In genomic region chr9:64395238-64395920, GRCm38 (mm10) we compare ENCODE assay signal across 23 mouse cellular contexts. TPM values are rescaled to one million over a fixed set of nuclear protein-coding genes. Genes with fewer than 3 reads are reported as not detected.
DNase-seq lines count a peak whose midpoint lies in the region; ATAC-seq and TF ChIP-seq lines count a peak whose summit lies in the region.
"Had no signal": no experiment of that assay in that cellular context is flagged by ENCODE, and none has a peak within 500 bp of the region (broad histone marks: within the 10 kb centered on the region; RNA-seq: fewer than 3 reads in every experiment).

No protein-coding gene starts in this region.

- no peaks in the 10 kb centered on the region for H3K9me3 ChIP-seq in midbrain, embryonic 11.5 days (ENCODE audit: control insufficient read depth, low read length)
- H3K9me3 ChIP-seq in midbrain, postnatal 0 days (ENCODE audit: low read length) = no peaks in the 10 kb centered on the region
- H3K9me3 ChIP-seq: embryonic facial prominence, embryonic 10.5 days; heart, embryonic 10.5 days; hindbrain, embryonic 10.5 days; limb, embryonic 13.5 days; liver, embryonic 13.5 days; midbrain, embryonic 12.5 days; neural tube, embryonic 15.5 days had no signal

- 69% methylated on average over 7 of the region's 7 CpGs for WGBS in midbrain, embryonic 11.5 days
- WGBS in midbrain, postnatal 0 days = 45% methylated on average over 7 of the region's 7 CpGs

- H3K36me3 ChIP-seq in midbrain, embryonic 11.5 days (ENCODE audit: control insufficient read depth, insufficient read depth, low read length) = no peaks in the 10 kb centered on the region
- no peaks in the 10 kb centered on the region for H3K36me3 ChIP-seq in midbrain, postnatal 0 days (ENCODE audit: insufficient read depth, low read length)
- H3K36me3 ChIP-seq: embryonic facial prominence, embryonic 10.5 days; heart, embryonic 10.5 days; hindbrain, embryonic 10.5 days; limb, embryonic 13.5 days; liver, embryonic 13.5 days; midbrain, embryonic 12.5 days; neural tube, embryonic 15.5 days had no signal

- H3K27ac ChIP-seq in midbrain, embryonic 11.5 days (ENCODE audit: low read depth, low read length) = no peak overlapping the region
- H3K27ac ChIP-seq in midbrain, postnatal 0 days (ENCODE audit: low read depth, low read length) = no peak overlapping the region
- H3K27ac ChIP-seq: embryonic facial prominence, embryonic 10.5 days; hindbrain, embryonic 10.5 days; limb, embryonic 13.5 days; liver, embryonic 13.5 days; midbrain, embryonic 12.5 days; neural tube, embryonic 15.5 days had no signal

- H3K4me3 ChIP-seq in midbrain, embryonic 11.5 days (ENCODE audit: low read depth, low read length) = no peak overlapping the region
- H3K4me3 ChIP-seq in midbrain, postnatal 0 days (ENCODE audit: low read depth, low read length) = no peak overlapping the region
- H3K4me3 ChIP-seq: embryonic facial prominence, embryonic 10.5 days; heart, embryonic 10.5 days; hindbrain, embryonic 10.5 days; limb, embryonic 13.5 days; liver, embryonic 13.5 days; midbrain, embryonic 12.5 days; neural tube, embryonic 15.5 days had no signal

- H3K27me3 ChIP-seq in midbrain, embryonic 11.5 days (ENCODE audit: control insufficient read depth, insufficient read depth, low read length) = no peaks in the 10 kb centered on the region
- no peaks in the 10 kb centered on the region for H3K27me3 ChIP-seq in midbrain, postnatal 0 days (ENCODE audit: insufficient read depth, low read length)

- no peak overlapping the region for H3K9ac ChIP-seq in midbrain, embryonic 11.5 days (ENCODE audit: low read length)
- H3K9ac ChIP-seq in midbrain, postnatal 0 days (replicated peaks; ENCODE audit: low read length, poor library complexity, severe bottlenecking) = no peak overlapping the region
- H3K9ac ChIP-seq: limb, embryonic 13.5 days; liver, embryonic 13.5 days; lung, embryonic 14.5 days; midbrain, embryonic 12.5 days; neural tube, embryonic 15.5 days had no signal

- H3K4me2 ChIP-seq in midbrain, embryonic 11.5 days = no peak overlapping the region
- H3K4me2 ChIP-seq in midbrain, postnatal 0 days (ENCODE audit: low read depth, low read length, poor library complexity, severe bottlenecking) = no peak overlapping the region
- H3K4me2 ChIP-seq: limb, embryonic 13.5 days; liver, embryonic 13.5 days; lung, embryonic 14.5 days; midbrain, embryonic 12.5 days; neural tube, embryonic 15.5 days had no signal

- no peak for ATAC-seq in midbrain, embryonic 11.5 days (ENCODE audit: low FRiP score)
- ATAC-seq in midbrain, postnatal 0 days (ENCODE audit: low FRiP score) = no peak
- ATAC-seq: CD4-positive, CD25-positive, alpha-beta regulatory T cell, adult 4 months had no signal

- peak; percentile 7 for DNase-seq in adrenal gland, postnatal 14 days
- no peak for DNase-seq in adrenal gland, adult 8-10 months
- peak; percentile 33 to 46 for DNase-seq in frontal cortex, postnatal 36 days (ENCODE audit: low spot score in 2 of 2)
- no peak for DNase-seq in frontal cortex, postnatal 25 days (ENCODE audit: low spot score in 2 of 2)
- DNase-seq in midbrain, embryonic 11.5 days (ENCODE audit: low spot score, missing footprints) = peak; percentile 47
- no peak for DNase-seq in midbrain, postnatal 0 days (ENCODE audit: low spot score)
- peak; percentile 79 for DNase-seq in brain, adult 2 months (ENCODE audit: low read depth, low spot score)
- no peak for DNase-seq in T-cell, adult 2 months (ENCODE audit: low spot score)
- DNase-seq: cerebellum, adult 11 months; gastrocnemius, postnatal 36 days; kidney, adult 18-20 months; kidney, postnatal 10 days; liver, embryonic 13.5 days; lung, embryonic 14.5 days; lung, postnatal 4 days; thymus, postnatal 14 days had no signal

- no peak for TF ChIP-seq CTCF in midbrain, postnatal 0 days (IDR thresholded peaks at IDR 0.05)

- H3K4me1 ChIP-seq in midbrain, embryonic 11.5 days (ENCODE audit: control insufficient read depth, insufficient read depth, low read length) = no peaks in the 10 kb centered on the region
- H3K4me1 ChIP-seq in midbrain, postnatal 0 days (ENCODE audit: insufficient read depth, low read length) = peaks cover 4% of the 10 kb centered on the region
- H3K4me1 ChIP-seq: midbrain, embryonic 12.5 days had no signal

RNA-seq across cellular contexts. Expression of gene Megf11, which starts 10.0 kb away (rescaled TPM):
- 1.0 and 2.0 TPM in 2 replicates for total RNA-seq in adrenal gland, postnatal 14 days (2021)
- total RNA-seq in adrenal gland, adult 8-10 months (2022) = 1 to 10 TPM in 2 of 4 experiments, under 1 TPM in 2; 0.29 to 2.1 (median 1.2) TPM
- polyA plus RNA-seq in midbrain, embryonic 11.5 days (2014; fragmentation: Nextera tagmentation; extraction: Ambion mirVana) = 2.6 and 3.1 TPM in 2 replicates
- total RNA-seq in midbrain, postnatal 0 days (2014; rRNA removed) = 35.1 and 41.8 TPM in 2 replicates
- 17.7 and 18.1 TPM in 2 replicates for polyA plus RNA-seq in midbrain, postnatal 0 days (2015; fragmentation: Nextera tagmentation; extraction: Ambion mirVana)

RNA-seq across cellular contexts. Expression of gene Dis3l, which starts 54.3 kb away (rescaled TPM):
- total RNA-seq in adrenal gland, postnatal 14 days (2021) = 16.8 and 20.1 TPM in 2 replicates
- total RNA-seq in adrenal gland, adult 8-10 months (2022) = 10 to 100 TPM; 20.4 to 26.2 (median 23.3) TPM
- 26.5 and 27.1 TPM in 2 replicates for polyA plus RNA-seq in midbrain, embryonic 11.5 days (2014; fragmentation: Nextera tagmentation; extraction: Ambion mirVana)
- total RNA-seq in midbrain, postnatal 0 days (2014; rRNA removed) = 18.5 and 22.5 TPM in 2 replicates
- 18.1 and 19.6 TPM in 2 replicates for polyA plus RNA-seq in midbrain, postnatal 0 days (2015; fragmentation: Nextera tagmentation; extraction: Ambion mirVana)

Comparison
In these comparisons a context has a peak if more than half of its experiments do, and no peak if none do; other contexts are left out.
1. DNase-seq: peak in adrenal gland, postnatal 14 days (single experiment), frontal cortex, postnatal 36 days (2 of 2), midbrain, embryonic 11.5 days (single experiment) and brain, adult 2 months (single experiment); none in adrenal gland, adult 8-10 months (single experiment), frontal cortex, postnatal 25 days (0 of 2), midbrain, postnatal 0 days (single experiment) and T-cell, adult 2 months (single experiment).
2. RNA of gene Megf11, which starts 10.0 kb away (total RNA-seq): 35.1 to 41.8 TPM in midbrain, postnatal 0 days; 0.29 to 2.1 TPM in adrenal gland, adult 8-10 months and 1.0 to 2.0 TPM in adrenal gland, postnatal 14 days; every median in the first group is over 10 times any median in the second.